Mouse (Mus musculus) spleen, postnatal 14 days (tissue): Measurements from ENCODE around the gene Riok1.

Experiments
- DNase-seq, 2 experiments: peaks; one replicate each; pipeline ENCODE4 v3.0.0; 2021 to 2022; ENCODE audit warnings: low spot score in 2 of 2

Gene Riok1

DNA sequence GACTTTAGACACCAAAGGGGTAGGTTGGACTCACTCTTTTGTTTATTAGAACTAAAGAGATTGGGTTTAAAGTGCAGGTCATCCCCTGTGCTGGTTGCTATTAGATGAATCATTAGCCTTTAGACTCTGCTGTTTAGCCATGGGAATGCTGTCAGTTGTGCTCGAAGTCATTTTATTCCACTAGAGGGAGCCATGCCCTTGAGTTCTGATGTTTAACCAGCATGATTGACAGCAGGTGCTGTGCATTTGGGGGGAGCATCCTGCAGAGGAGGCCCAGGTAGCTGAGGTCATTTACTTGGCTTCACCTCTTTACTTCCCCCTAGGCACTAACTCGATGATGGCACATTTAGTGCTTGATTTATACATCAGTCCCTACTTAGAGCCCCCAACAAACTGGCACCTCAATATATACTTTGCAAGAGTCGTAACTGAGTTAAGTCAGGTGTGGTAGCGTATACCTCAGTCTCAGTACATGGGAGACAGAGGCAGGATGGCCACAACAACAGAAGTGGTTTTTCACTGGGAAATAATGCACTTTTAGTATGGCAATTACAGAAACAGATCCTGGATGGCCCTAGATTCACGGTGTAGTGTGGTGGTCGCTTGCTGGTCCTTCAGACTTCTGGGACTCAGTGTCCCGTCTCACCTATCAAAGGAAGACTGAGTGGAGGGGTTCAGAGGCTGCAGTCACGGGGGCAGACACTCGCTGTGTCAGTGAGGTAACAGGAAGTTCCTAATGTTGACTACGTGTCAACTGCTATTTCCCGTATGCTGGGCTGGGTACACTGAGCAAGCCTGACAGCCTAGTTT lies 28.3 kb downstream of the Riok1 start:
- DNase-seq = no peak

DNA sequence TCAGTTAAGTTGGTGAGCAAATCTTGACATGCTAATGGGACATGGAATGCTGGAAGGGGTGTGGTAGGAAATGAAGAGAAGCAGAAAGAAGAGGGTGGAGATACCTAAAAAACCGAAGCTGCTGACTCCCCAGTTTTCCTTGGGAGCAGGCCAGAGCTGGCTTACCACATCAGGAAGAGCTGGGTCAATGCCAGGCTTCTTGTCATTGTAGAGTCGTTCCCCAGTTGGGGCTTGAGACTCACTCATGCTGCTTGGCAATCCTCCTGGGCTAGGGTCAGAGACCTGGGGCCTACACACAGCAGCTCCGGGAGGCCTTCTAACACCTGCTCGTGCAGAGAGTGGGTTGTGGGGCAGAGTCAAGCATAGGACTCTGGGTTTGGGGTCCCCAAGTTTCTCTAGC lies 34.1 kb downstream of the Riok1 start:
- no peak for DNase-seq

GRCm38 (mm10) chr13:38073374-38074307 lies 36.8 kb downstream of the Riok1 start:
- DNase-seq = no peak

- DNase-seq = no peak
Observed at GRCm38 (mm10) chr13:38074404-38074803, 37.6 kb downstream of the Riok1 start.

DNA sequence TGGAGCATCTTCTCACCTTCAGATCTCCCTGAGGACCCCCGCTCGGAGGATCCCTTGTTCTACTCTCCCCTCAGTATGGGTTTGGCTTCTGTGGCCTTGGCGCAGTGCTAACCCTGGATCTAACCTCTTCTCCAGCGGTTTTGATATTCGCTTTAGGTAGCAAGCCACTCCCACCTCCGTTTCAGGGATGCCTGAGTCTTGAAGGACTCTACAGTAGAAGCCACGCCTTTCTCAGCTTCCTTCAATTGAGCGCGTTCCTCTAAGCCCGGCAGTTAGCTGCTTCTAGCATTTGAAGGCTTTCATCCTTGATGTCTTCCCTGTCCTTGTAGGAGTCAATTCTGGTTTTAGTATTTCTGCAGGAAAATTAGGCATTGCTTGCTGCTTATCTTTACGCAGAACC lies 40.3 kb downstream of the Riok1 start:
- DNase-seq = no peak

DNA sequence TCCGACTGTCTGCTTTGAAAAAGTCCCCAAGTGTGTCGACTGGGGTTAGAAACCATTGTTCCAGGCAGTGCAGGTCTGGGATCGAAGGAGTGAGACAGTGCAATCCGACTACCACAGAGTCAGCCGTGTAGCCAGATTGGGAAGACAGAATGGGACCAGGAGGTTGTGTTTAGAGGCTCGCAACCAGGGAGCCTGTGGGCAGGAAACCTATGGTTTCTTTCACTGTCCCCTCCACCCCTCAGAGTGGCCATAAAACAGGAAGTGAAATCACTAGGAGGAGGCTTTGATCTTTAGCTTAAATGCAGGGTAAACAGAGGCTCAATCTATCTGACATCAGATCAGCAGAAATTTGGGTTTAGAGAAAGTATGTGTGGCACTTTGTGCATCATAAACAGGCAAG lies 42.0 kb downstream of the Riok1 start:
- no peak for DNase-seq

DNA sequence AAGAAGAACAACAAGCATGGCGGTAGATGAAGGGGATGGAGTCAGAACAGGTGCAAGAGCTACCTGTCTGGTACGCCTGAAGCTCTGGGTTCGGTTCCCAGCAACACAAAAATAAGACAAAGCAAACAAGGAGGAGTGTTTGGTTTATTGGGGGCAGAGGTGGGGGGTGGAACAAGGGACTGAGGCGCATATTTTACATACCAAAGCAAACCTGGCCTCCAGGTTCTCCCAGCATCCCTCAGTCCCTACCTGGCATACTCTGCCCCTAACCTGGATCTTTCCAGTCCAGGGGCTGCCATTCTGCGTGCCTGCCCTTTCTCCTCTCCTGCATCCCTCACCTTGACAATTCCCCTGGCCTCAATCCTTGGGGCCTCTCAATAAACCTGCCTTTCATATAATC lies 42.6 kb downstream of the Riok1 start:
- no peak for DNase-seq

DNA sequence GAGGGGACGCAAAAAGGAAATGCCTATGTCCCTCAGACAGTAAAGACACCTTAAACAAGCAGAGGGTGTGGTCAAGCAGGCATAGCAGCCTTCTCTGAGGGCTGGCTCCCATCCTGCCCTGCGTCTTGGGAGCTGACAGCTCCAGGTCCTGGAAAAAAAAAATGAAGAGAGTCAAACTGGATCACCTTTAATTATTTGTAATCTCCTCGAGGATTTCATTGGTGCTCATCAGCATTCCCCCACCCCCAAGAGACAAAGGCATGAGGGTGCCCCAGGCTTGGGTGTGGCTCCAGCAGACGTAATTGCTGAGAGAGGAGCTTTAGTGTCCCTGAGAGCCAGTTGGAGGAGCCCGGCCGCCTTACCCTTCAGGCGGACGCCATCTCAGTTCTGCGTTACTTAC lies 43.2 kb downstream of the Riok1 start:
- DNase-seq = no peak

DNA sequence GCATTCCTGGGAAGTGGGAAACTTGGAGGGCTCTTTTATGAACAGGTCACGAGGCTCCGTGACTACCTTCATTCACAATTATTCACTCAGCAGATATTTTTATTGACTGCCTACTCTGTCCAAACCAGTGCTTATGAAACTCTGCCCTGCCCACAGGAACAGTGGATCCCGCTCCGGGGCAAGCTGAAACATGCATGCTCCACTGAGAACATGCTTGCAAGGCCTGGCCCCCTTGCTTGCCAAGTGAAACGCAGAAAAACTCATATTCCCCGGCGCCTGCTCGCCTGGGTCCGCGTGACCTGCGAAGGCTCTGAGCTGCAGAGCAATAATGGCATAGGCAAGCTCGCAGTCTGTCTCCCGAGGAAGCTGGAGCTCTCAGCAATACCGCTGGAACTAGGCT lies 43.9 kb downstream of the Riok1 start:
- DNase-seq = no peak

DNA sequence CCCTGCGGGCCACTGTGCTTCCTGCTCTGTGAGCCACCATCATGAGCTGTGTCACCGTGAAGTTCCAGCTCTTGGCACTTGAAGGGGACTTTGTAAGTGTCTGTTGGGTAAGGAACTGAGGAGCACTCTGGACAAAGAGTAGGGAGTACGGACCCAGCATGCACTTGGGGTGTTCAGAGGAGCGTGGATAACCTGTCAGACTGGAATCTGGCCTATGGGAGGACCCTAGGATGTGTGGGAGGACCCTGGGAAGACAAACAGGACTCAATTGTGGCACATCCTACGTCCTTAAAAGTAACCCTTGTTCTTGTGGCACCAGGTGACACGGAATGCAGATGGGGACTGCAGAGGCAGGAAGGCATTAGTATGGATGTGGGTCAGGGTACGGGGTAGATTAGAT lies 44.4 kb downstream of the Riok1 start:
- no peak for DNase-seq

DNA sequence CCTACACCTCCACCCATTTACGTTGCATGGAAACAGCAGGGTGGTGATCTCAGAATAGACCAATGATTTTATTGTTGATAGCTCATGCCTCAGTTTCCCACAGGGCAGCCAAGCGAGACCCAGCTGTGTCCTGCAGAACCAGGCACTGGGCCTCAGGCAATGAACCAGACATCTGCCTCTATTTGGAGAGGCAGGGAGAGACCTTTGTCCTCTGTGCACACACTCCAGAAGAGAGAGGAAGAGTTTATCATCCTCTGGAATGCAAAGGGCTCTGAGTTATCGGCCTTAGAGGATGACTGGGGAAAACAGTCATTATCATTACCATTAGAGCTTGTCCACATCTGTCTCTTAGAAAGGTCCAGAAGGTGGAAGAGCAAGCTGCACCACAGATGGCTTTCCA lies 49.9 kb downstream of the Riok1 start:
- DNase-seq = no peak

DNA sequence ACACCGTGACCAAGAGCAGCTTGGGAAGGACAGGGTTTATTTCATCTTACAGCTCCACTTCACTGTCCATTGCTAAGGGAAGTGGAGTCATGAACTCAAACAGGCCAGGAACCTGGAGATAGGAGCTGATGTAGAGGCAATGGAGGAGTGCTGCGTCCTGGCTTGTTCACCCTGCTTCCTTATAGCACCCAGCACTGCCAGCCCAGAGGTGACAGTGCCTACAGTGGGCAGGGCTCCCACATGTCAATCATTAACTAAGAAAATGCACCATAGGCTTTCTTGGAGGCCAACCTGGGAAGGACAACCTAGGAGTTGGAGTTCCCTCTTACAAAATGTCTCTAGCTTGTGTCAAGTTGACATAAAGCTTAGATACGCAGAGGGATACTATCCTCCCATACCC lies 51.2 kb downstream of the Riok1 start:
- DNase-seq = no peak

DNA sequence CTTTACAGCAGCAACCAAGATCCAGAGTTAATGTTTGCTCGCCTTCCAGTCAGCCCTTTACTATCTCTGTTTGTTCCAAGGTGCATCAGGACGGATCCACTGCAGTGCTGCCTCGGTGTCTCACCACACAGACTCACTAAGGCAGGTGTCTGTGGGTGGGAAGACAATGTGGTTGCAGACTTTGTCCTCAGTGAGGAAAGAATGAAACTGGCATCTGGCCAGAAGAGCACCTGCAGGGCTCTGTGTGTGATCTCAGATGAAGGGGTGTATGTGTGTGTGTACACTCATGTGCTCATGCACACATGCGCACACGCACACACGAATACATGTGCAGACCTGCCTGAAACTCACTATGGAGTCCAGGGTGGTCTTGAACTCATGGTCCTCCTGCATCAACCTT lies 52.7 kb downstream of the Riok1 start:
- no peak for DNase-seq

DNA sequence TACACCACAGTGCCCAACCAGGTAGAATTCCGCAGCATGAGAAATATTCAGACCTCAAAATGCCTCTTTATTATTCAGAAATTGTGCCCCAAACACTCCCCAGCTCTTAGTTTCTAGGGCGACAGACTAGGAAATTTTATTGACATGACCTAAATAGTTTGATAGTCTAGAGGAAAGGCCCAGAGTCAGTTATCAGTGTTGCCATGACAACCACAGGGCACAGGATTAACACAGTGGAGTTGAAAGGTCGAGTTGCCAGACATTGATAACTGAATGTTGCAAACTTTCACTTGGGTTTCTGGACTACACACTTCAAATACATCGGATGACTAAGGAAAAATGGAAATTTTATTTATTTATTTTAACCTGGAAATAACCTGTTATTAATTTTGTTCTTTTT lies 53.1 kb downstream of the Riok1 start:
- DNase-seq = no peak

DNA sequence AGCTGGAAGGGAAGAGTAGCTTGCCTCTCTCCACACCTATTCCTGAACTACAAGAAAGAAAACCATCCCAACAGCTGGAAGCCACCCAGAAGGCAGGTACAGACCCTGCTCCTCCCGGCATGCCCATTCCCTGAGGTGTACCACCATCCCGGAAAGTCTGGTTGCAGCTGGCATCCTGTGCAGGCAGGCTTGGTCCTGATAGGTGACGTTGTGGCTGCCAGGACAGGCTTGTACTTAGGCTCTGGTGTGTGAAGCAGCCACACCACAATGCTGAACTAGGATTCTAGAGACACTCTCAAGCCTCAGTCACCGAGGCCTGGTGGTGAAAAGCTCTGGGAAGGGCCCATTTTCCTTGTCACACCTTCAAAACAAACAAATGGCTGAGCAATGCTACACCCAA lies 59.4 kb downstream of the Riok1 start:
- DNase-seq = no peak

DNA sequence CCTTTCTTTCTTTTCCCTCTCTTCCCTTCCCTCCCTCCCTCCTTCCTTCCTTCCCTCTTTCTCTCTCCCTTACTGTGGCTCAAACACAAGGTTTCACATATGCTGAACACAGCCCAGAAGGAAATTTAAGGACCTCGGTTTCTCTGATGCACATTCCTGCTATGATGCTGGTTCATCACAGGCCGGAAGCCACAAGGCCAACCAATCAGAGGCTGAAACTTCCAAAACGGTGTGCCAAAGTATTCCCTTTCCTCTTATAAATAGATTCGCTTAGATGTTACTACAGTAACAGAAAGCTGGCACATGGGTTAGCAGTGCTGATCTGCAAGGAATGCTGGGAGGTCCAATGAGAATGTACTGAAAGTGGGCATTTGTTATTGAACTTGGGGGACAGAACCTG lies 66.6 kb downstream of the Riok1 start:
- DNase-seq = no peak

DNA sequence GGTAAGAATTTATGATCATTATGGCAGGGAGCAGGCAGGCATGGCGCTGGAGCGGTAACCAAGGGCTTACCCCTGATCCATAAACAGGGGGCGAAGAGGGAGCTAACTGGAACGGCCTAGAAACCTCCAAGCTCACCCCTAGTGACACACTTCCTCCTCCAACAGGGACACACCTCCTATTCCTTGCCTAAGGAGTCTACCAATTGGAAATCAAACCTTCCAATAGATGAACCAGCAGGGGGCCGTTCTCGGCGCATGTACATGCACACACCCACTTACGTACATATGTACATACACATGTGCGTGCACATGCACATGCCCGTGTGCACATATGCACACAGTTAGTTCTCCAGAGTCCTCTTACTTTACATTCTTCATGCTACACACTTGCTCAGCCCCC lies 67.7 kb downstream of the Riok1 start:
- no peak for DNase-seq

DNA sequence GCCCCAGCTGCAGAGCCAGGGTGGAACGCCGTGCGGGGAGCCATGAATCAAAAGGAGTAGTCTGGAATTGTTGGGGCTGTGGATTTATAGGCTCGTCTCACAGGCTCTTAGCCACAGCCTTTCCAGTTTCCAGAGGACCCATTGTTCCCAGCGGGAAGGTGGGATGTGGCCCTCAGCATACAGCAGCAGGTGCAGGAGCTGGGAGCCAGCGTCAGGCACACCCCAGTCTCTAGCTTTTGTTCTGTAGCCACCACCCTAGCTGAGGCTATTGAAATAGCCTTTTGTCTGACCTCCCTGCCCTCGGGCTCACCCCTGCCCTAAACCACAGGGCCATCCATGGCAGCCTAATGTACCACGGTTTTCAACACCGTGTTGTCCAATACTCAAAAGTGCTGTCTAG lies 72.3 kb downstream of the Riok1 start:
- DNase-seq = no peak
